Mouse (Mus musculus) heart, adult 8-10 months (tissue): ENCODE measurements around the gene Slc22a23. TPM values are rescaled to one million over a fixed set of nuclear protein-coding genes. Genes with fewer than 3 reads are reported as not detected.

Source experiments
- DNase-seq: peaks from one replicate; pipeline ENCODE4 v3.0.0; 2022; ENCODE audit warnings: low spot score
- total RNA-seq, 4 experiments: library from RNA; stranded (reverse); gene quantifications; 2 replicates each; pipeline ENCODE4 v1.2.4; 2022

The Slc22a23 gene
- total RNA-seq, 4 experiments from 2014 or later = 8.8 to 12.5 (median 10.9) TPM

DNA sequence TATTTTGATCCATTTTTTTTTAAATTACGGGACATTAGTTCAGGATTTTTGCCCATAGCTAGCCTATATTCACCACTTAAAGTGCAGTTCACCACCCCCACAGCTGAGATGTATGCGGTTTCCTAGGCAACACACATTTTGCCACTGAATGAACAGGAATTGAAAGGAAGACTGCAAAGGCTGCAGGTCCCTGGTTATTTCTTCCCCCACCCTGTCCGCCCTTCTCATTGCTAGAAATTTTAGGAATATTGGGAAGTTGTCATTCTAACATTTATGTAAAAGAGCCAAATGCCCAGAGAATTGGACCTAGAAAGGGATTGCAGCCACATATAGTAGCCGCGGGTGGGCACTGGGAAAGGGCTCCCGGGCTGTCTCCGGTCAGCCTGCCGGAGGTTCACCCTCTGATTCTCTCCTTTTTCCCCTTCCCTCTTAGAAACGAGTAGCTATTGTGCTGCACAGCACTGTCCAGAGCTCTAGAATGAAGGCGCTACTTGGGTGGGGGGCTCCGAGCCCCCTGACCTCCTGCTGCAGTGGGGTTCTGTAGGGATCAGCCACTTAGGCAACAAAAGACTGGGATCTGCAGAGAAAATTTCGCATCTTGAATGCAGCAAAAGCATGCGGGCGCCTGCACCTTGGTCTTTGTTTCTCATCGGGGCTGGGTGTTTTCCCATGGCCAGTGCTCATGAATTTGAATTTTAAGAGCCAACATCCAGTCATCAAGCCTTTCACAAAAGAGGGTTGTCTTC lies 211.5 kb downstream of the Slc22a23 start:
- DNase-seq = no peak

- DNase-seq = no peak
These were observed 212.1 kb downstream of the Slc22a23 start for GRCm38 (mm10) chr13:34132875-34133274.

DNA sequence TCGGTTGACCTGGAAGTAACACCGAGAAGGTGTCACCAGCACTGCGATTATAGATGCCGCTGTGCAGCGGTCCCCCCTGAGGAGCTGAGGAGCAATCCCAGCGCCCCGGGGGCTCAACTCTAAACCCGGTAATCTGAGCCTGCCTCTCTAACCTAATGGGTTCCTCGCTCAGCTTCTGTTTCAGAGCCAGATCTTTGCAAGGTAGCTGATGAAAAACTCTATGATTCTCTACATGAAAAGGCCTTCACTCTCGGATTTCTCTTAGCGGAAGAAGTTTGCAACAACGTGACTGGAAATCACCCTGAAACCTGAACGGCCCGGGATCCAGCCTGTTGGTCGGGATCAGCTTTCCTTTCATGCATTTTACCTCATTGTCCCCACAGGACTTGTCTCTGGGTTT lies 212.7 kb downstream of the Slc22a23 start:
- DNase-seq = no peak

DNA sequence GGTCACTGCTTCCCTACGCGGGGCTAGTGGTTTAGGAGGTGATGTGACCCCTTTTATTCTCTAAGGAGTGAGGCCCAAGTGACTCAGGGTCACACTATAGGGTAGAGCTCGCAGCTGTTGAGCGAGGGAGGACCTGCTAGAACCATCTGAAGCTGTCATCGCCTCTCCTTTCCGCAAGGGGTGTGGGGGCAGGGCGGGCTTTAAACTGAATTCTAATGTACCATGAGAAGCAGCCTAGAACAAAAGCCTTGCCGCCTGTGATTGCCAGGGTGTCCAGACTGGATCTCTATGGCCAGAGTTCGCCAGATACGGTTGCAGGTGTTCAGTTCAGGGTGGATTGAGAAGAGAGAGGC lies 213.3 kb downstream of the Slc22a23 start:
- peak; percentile 19 for DNase-seq

- DNase-seq = peak; percentile 42
These were observed 213.8 kb downstream of the Slc22a23 start for GRCm38 (mm10) chr13:34131011-34131707.

GRCm38 (mm10) chr13:34130226-34130731 lies 214.7 kb downstream of the Slc22a23 start, which contains the start of gene Tubb2b:
Tubb2b (minus strand) TSS chr13:34130466.
- peak; percentile 39 for DNase-seq

DNA sequence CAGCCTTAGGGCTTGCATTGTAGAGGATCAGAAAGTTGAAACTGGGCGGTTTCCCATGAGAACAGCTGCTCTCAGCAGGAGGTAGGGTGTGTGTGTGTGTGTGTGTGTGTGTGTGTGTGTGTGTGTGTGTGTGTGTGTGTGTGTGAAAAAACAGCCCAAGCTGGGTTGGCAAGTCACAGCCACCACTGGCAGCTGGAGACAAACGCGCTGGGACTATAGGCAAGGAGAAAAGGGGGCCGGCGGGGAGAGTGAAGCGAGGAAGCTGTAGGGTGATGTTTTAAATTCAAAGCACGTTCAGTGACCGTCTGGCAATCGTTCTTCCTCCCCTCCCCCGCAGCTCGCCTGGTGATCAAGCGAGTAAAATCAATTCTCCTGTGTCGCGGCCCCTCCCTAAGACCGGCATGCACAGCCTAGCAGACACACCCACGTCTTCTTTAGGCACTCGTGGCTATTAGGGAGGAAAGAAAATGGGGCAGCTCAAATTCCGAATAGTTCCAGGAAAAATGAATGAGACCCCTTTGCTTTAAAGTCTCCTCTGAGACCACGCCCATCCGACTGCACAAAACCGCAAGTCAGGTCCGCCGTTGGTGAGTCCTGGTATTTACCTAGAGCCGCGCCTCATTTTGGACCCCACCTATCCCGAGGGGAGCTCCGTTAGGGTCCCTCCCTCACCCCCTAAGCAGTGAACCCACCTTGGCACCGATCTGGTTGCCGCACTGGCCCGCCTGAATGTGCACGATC lies 215.3 kb downstream of the Slc22a23 start:
- peak; percentile 31 for DNase-seq

Other genes starting within 250 kb of the Slc22a23 start
- gene Tubb2b, start 214.7 kb downstream of the Slc22a23 start, total RNA-seq = 1 to 10 TPM; 2.3 to 5.9 (median 4.3) TPM
- gene Psmg4, start 182.2 kb downstream of the Slc22a23 start, total RNA-seq = 10 to 100 TPM; 24.7 to 33.2 (median 31.3) TPM